Mouse (Mus musculus): ENCODE results near the gene Khdc4. TPM values are rescaled to one million over a fixed set of nuclear protein-coding genes. Genes with fewer than 3 reads are reported as not detected.

The Khdc4 gene
- polyA plus RNA-seq (2014; fragmentation: Nextera tagmentation; extraction: Ambion mirVana) = 78.9 and 87.9 TPM in 2 replicates

DNA sequence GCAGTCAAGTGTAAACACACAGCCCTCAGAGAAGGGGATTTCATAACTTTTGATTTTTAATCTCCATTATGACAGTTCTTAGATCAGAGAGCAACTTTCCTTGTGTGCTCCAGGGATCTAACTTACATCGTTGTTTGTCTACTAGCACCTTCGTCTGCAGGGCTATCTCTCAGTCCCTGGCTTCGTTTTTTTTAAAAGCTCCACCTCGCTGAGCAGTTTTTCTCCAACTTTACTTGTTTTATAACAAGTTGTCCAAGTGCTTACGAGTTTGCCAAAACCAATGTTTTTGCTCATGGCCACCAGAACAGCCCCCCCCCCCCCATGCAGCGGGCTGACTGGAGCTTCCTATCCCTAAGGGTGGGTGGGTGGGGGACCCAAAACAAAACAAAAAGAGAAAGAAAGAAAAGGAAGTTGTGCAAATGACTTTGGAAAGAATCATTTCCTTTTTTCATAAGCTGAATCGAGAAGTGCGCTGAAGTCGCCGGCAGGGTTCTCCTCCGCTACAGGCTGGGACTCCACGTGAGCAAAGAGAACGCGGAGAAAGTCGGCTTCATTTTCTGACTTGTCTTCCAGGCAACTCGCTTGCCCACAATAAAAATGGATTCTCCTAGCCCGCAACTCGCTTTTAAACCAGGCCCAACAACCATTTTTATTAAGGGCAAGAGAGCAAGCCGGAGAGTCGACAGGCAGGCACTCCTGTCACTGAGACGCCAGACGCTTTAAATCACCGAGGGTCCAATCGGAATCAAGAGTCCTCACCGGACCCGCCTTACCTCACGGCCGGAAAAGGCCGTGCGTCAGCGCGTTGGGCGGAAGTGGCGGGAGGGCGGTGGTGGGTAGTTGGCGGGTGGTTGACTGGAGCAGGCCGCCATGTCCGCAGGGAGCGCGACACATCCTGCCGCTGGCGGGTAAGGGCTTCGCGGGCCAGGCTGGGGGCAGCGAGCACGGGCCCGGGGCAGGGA, at the start of gene Khdc4:
TSS of gene Khdc4 (plus strand) at position 824 of the 962 bp plus-strand sequence.
- H3K36me3 ChIP-seq (ENCODE audit: control insufficient read depth, insufficient read depth, low read length) = peaks cover 29% of the 10 kb centered on the region
- no peaks in the 10 kb centered on the region for H3K27me3 ChIP-seq (replicated peaks; ENCODE audit: control insufficient read depth, insufficient read depth, low read length)
- H3K4me1 ChIP-seq (replicated peaks; ENCODE audit: control insufficient read depth, insufficient read depth, low read length) = peaks cover 6% of the 10 kb centered on the region
- under 1% methylated on average over 47 of the region's 47 CpGs for WGBS
- peak within 1 kb of the TSS; percentile 97 for H3K27ac ChIP-seq (ENCODE audit: low read depth)
- peak within 1 kb of the TSS; percentile 80 for H3K4me2 ChIP-seq (ENCODE audit: low read length)
- H3K4me3 ChIP-seq (ENCODE audit: low read depth, low read length) = peak within 1 kb of the TSS; percentile 98
- DNase-seq (ENCODE audit: low spot score) (peak; percentile 96), ATAC-seq (replicated peaks; ENCODE audit: low FRiP score, low TSS enrichment, low read depth) (peak; percentile 97)
- no peaks in the 10 kb centered on the region for H3K9me3 ChIP-seq (ENCODE audit: control insufficient read depth, low read length)
- peak within 1 kb of the TSS; percentile 97 for H3K9ac ChIP-seq (ENCODE audit: low read length)

GRCm38 (mm10) chr3:88636555-88636986, 49.0 kb upstream of the Khdc4 start:
- Histone ChIP-seq H3K27me3 (replicated peaks; ENCODE audit: control insufficient read depth, insufficient read depth, low read length) (no peaks in the 10 kb centered on the region), H3K4me1 (replicated peaks; ENCODE audit: control insufficient read depth, insufficient read depth, low read length) (no peaks in the 10 kb centered on the region), H3K36me3 (ENCODE audit: control insufficient read depth, insufficient read depth, low read length) (peaks cover 98% of the 10 kb centered on the region), H3K9ac (ENCODE audit: low read length) (no peak overlapping the region), H3K9me3 (ENCODE audit: control insufficient read depth, low read length) (no peaks in the 10 kb centered on the region), H3K4me2 (ENCODE audit: low read length) (no peak overlapping the region), H3K27ac (ENCODE audit: low read depth) (no peak overlapping the region), H3K4me3 (ENCODE audit: low read depth, low read length) (no peak overlapping the region)
- ATAC-seq (replicated peaks; ENCODE audit: low FRiP score, low TSS enrichment, low read depth) = no peak
- WGBS = 91% methylated on average over 8 of the region's 8 CpGs
- no peak for DNase-seq (ENCODE audit: low spot score)

- no peaks in the 10 kb centered on the region for H3K27me3 ChIP-seq (replicated peaks; ENCODE audit: control insufficient read depth, insufficient read depth, low read length)
- WGBS = 95% methylated on average over 5 of the region's 5 CpGs
Measured at GRCm38 (mm10) chr3:88637134-88637533, 48.5 kb upstream of the Khdc4 start.

DNA sequence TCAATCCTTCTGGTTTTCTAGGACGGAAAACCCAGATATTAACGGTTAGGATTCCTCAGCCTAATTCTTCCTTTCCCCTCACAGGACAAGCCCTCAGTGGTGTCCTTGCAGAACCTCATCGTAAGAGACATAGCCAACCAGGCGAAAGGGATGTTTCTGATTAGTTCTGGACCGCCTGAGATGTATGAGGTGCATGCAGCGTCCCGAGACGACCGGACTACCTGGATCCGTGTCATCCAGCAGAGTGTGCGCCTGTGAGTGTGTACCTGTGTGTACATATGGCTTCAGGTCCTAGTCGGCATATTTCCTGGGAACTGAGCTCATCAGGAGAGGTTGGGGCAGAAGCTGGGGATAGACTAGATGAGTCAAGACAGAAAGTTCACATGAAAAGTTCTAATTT, 46.4 kb upstream of the Khdc4 start:
- Histone ChIP-seq H3K27ac (ENCODE audit: low read depth) (no peak overlapping the region), H3K4me1 (replicated peaks; ENCODE audit: control insufficient read depth, insufficient read depth, low read length) (no peaks in the 10 kb centered on the region), H3K9ac (ENCODE audit: low read length) (no peak overlapping the region), H3K36me3 (ENCODE audit: control insufficient read depth, insufficient read depth, low read length) (peaks cover 98% of the 10 kb centered on the region), H3K9me3 (ENCODE audit: control insufficient read depth, low read length) (no peaks in the 10 kb centered on the region), H3K27me3 (replicated peaks; ENCODE audit: control insufficient read depth, insufficient read depth, low read length) (no peaks in the 10 kb centered on the region), H3K4me2 (ENCODE audit: low read length) (no peak overlapping the region), H3K4me3 (ENCODE audit: low read depth, low read length) (no peak overlapping the region)
- ATAC-seq (replicated peaks; ENCODE audit: low FRiP score, low TSS enrichment, low read depth) (no peak), DNase-seq (ENCODE audit: low spot score) (no peak)
- 95% methylated on average over 12 of the region's 12 CpGs for WGBS

More at GRCm38 (mm10) chr3:88637134-88637533, 48.5 kb upstream of the Khdc4 start:
- Histone ChIP-seq H3K9me3 (ENCODE audit: control insufficient read depth, low read length) (no peaks in the 10 kb centered on the region), H3K4me2 (ENCODE audit: low read length) (no peak overlapping the region), H3K4me1 (replicated peaks; ENCODE audit: control insufficient read depth, insufficient read depth, low read length) (no peaks in the 10 kb centered on the region), H3K9ac (ENCODE audit: low read length) (no peak overlapping the region), H3K27ac (ENCODE audit: low read depth) (no peak overlapping the region), H3K36me3 (ENCODE audit: control insufficient read depth, insufficient read depth, low read length) (peaks cover 98% of the 10 kb centered on the region), H3K4me3 (ENCODE audit: low read depth, low read length) (no peak overlapping the region)
- DNase-seq (ENCODE audit: low spot score) (no peak), ATAC-seq (replicated peaks; ENCODE audit: low FRiP score, low TSS enrichment, low read depth) (no peak)

- WGBS = 86% methylated on average over 1 of the region's 1 CpGs
- H3K4me3 ChIP-seq (ENCODE audit: low read depth, low read length) = no peak overlapping the region
- no peaks in the 10 kb centered on the region for H3K4me1 ChIP-seq (replicated peaks; ENCODE audit: control insufficient read depth, insufficient read depth, low read length)
- H3K27ac ChIP-seq (ENCODE audit: low read depth) = no peak overlapping the region
- no peaks in the 10 kb centered on the region for H3K9me3 ChIP-seq (ENCODE audit: control insufficient read depth, low read length)
- ATAC-seq (replicated peaks; ENCODE audit: low FRiP score, low TSS enrichment, low read depth) = no peak
- H3K27me3 ChIP-seq (replicated peaks; ENCODE audit: control insufficient read depth, insufficient read depth, low read length) = no peaks in the 10 kb centered on the region
- no peak overlapping the region for H3K9ac ChIP-seq (ENCODE audit: low read length)
- H3K36me3 ChIP-seq (ENCODE audit: control insufficient read depth, insufficient read depth, low read length) = peaks cover 98% of the 10 kb centered on the region
- no peak overlapping the region for H3K4me2 ChIP-seq (ENCODE audit: low read length)
- DNase-seq (ENCODE audit: low spot score) = peak; percentile 77
Measured at GRCm38 (mm10) chr3:88640676-88641075, 44.9 kb upstream of the Khdc4 start.

DNA sequence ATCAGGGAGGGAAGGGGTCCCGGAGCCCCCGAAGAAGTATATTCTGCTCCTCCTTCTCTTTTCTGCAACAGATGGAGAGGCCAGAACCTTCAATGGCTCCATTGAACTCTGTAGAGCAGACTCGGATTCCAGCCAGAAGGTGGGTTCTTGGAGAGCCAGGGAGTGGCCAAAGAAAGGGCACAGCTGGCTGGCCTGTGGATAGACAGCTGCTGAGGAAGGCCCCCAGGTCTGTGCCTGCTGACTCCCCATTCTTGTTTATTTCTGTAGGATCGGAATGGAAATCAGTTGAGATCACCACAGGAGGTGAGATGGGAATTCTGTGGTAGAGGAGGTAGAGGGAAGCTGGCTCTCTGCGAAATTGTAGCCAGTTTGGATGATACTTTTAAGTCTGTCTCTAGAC, 42.5 kb upstream of the Khdc4 start:
- no peak overlapping the region for H3K4me2 ChIP-seq (ENCODE audit: low read length)
- 87% methylated on average over 5 of the region's 5 CpGs for WGBS

DNA sequence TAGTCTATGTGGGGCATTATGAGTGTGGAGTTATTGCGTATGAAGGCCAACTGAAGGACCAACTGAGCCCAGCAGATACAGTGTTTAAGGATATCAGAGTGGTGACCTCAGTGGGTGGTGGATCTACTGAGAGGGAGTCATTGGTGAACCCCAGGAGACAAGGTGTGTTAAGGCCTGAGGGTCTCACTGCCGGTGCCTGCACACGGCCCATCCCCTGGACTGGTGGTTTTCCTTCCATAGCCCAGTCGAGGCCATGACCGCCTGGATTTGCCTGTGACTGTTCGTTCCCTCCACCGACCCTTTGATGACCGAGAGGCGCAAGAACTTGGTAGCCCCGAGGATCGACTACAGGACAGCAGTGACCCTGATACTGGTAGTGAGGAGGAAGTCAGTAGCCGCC, 39.7 kb upstream of the Khdc4 start:
- no peak for ATAC-seq (replicated peaks; ENCODE audit: low FRiP score, low TSS enrichment, low read depth)
- H3K9ac ChIP-seq (ENCODE audit: low read length) = no peak overlapping the region

More for the DNA sequence above, 42.5 kb upstream of the Khdc4 start:
- Histone ChIP-seq H3K4me1 (replicated peaks; ENCODE audit: control insufficient read depth, insufficient read depth, low read length) (no peaks in the 10 kb centered on the region), H3K9ac (ENCODE audit: low read length) (no peak overlapping the region), H3K4me3 (ENCODE audit: low read depth, low read length) (no peak overlapping the region), H3K9me3 (ENCODE audit: control insufficient read depth, low read length) (no peaks in the 10 kb centered on the region), H3K36me3 (ENCODE audit: control insufficient read depth, insufficient read depth, low read length) (peaks cover 99% of the 10 kb centered on the region), H3K27ac (ENCODE audit: low read depth) (no peak overlapping the region), H3K27me3 (replicated peaks; ENCODE audit: control insufficient read depth, insufficient read depth, low read length) (no peaks in the 10 kb centered on the region)
- ATAC-seq (replicated peaks; ENCODE audit: low FRiP score, low TSS enrichment, low read depth) = no peak
- DNase-seq (ENCODE audit: low spot score) = no peak

GRCm38 (mm10) chr3:88646426-88646995, 39.1 kb upstream of the Khdc4 start:
- peaks cover 73% of the 10 kb centered on the region for H3K36me3 ChIP-seq (ENCODE audit: control insufficient read depth, insufficient read depth, low read length)
- no peak overlapping the region for H3K27ac ChIP-seq (ENCODE audit: low read depth)
- ATAC-seq (replicated peaks; ENCODE audit: low FRiP score, low TSS enrichment, low read depth) (no peak), DNase-seq (ENCODE audit: low spot score) (no peak)
- H3K4me2 ChIP-seq (ENCODE audit: low read length) = no peak overlapping the region
- WGBS = 73% methylated on average over 6 of the region's 6 CpGs
- H3K4me3 ChIP-seq (ENCODE audit: low read depth, low read length) = no peak overlapping the region
- no peak overlapping the region for H3K9ac ChIP-seq (ENCODE audit: low read length)
- H3K4me1 ChIP-seq (replicated peaks; ENCODE audit: control insufficient read depth, insufficient read depth, low read length) = no peaks in the 10 kb centered on the region
- no peaks in the 10 kb centered on the region for H3K27me3 ChIP-seq (replicated peaks; ENCODE audit: control insufficient read depth, insufficient read depth, low read length)
- no peaks in the 10 kb centered on the region for H3K9me3 ChIP-seq (ENCODE audit: control insufficient read depth, low read length)

More for the DNA sequence above, 39.7 kb upstream of the Khdc4 start:
- peaks cover 79% of the 10 kb centered on the region for H3K36me3 ChIP-seq (ENCODE audit: control insufficient read depth, insufficient read depth, low read length)
- H3K4me2 ChIP-seq (ENCODE audit: low read length) = no peak overlapping the region
- H3K9me3 ChIP-seq (ENCODE audit: control insufficient read depth, low read length) = no peaks in the 10 kb centered on the region
- WGBS = 92% methylated on average over 12 of the region's 12 CpGs
- H3K27ac ChIP-seq (ENCODE audit: low read depth) = no peak overlapping the region
- DNase-seq (ENCODE audit: low spot score) = no peak
- H3K27me3 ChIP-seq (replicated peaks; ENCODE audit: control insufficient read depth, insufficient read depth, low read length) = no peaks in the 10 kb centered on the region
- no peaks in the 10 kb centered on the region for H3K4me1 ChIP-seq (replicated peaks; ENCODE audit: control insufficient read depth, insufficient read depth, low read length)
- no peak overlapping the region for H3K4me3 ChIP-seq (ENCODE audit: low read depth, low read length)
